29 mouse cellular contexts compared by ENCODE assay signal in the genomic region with DNA sequence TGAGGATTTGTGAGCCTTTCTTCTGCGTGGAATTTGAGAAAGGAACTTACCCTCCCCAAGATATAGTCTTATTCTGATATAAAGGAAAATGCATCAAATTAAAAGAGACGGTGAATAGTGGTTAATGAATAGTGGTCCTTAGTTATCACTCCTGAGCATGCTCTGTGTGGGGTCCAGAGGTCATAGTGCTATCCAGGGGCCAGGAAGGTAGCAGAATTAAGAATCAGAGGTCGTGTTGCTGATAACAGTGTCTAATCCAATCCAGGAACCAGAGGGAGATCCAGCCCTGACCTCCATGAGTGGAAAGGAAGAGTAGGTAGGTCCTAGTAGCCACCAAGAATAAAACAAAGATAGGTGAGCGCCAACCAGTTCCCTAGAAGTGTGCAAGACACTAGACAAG.
"Had no signal": no experiment of that assay in that cellular context is flagged by ENCODE, and none has a peak within 500 bp of the region (broad histone marks: within the 10 kb centered on the region; RNA-seq: fewer than 3 reads in every experiment).

No protein-coding gene starts in this region.

- H3K4me1 ChIP-seq: heart, embryonic 15.5 days; hindbrain, embryonic 10.5 days; hindbrain, embryonic 12.5 days; kidney, embryonic 15.5 days had no signal

- DNase-seq: gastrocnemius, adult 2 months; gastrocnemius, postnatal 10 days; gastrocnemius, postnatal 25 days; heart, adult 2 months; heart, postnatal 14 days; heart, postnatal 4 days; kidney, adult 11 months; kidney, adult 2 months; kidney, adult 9 months; kidney, postnatal 14 days; kidney, postnatal 36 days; layer of hippocampus, adult 9-11 months; layer of hippocampus, postnatal 36 days; liver; liver, embryonic 13.5 days had no signal

- ATAC-seq: hindbrain, embryonic 16.5 days; inflammation-experienced regulatory T-cells, adult 6 months had no signal

- H3K9ac ChIP-seq: heart, embryonic 13.5 days; heart, embryonic 15.5 days; hindbrain, embryonic 12.5 days; hindbrain, embryonic 14.5 days; kidney, embryonic 15.5 days; limb, embryonic 12.5 days; liver, embryonic 13.5 days; liver, embryonic 15.5 days had no signal

- H3K4me3 ChIP-seq: gastrocnemius, adult 2 months; heart, adult 2 months; heart, embryonic 13.5 days; heart, embryonic 15.5 days; hindbrain, embryonic 10.5 days; hindbrain, embryonic 12.5 days; kidney, embryonic 15.5 days; limb, embryonic 10.5 days; limb, embryonic 12.5 days; liver, embryonic 13.5 days; liver, embryonic 15.5 days had no signal

- H3K27ac ChIP-seq: gastrocnemius, adult 2 months; heart, adult 2 months; heart, embryonic 13.5 days; heart, embryonic 15.5 days; hindbrain, embryonic 10.5 days; hindbrain, embryonic 12.5 days; hindbrain, embryonic 14.5 days; kidney, embryonic 15.5 days; kidney, postnatal 0 days; limb, embryonic 10.5 days; limb, embryonic 12.5 days; liver, embryonic 13.5 days; liver, embryonic 15.5 days had no signal

- H3K27me3 ChIP-seq: heart, embryonic 13.5 days; heart, embryonic 15.5 days; hindbrain, embryonic 12.5 days; kidney, embryonic 15.5 days; limb, embryonic 12.5 days; liver, embryonic 13.5 days; liver, embryonic 15.5 days had no signal

- H3K36me3 ChIP-seq: heart, embryonic 13.5 days; heart, embryonic 15.5 days; hindbrain, embryonic 10.5 days; hindbrain, embryonic 12.5 days; kidney, embryonic 15.5 days; limb, embryonic 10.5 days; limb, embryonic 12.5 days; liver, embryonic 13.5 days; liver, embryonic 15.5 days had no signal

- H3K9me3 ChIP-seq: heart, embryonic 13.5 days; heart, embryonic 15.5 days; hindbrain, embryonic 10.5 days; hindbrain, embryonic 12.5 days; kidney, embryonic 15.5 days; limb, embryonic 10.5 days; limb, embryonic 12.5 days; liver, embryonic 13.5 days; liver, embryonic 15.5 days had no signal

- H3K4me2 ChIP-seq: heart, embryonic 11.5 days; heart, embryonic 13.5 days; heart, embryonic 15.5 days; hindbrain, embryonic 12.5 days; hindbrain, embryonic 14.5 days; kidney, embryonic 15.5 days; limb, embryonic 12.5 days; liver, embryonic 11.5 days; liver, embryonic 13.5 days; liver, embryonic 15.5 days had no signal
